Mouse (Mus musculus): ENCODE measurements around the gene Dab2.

The Dab2 gene

DNA sequence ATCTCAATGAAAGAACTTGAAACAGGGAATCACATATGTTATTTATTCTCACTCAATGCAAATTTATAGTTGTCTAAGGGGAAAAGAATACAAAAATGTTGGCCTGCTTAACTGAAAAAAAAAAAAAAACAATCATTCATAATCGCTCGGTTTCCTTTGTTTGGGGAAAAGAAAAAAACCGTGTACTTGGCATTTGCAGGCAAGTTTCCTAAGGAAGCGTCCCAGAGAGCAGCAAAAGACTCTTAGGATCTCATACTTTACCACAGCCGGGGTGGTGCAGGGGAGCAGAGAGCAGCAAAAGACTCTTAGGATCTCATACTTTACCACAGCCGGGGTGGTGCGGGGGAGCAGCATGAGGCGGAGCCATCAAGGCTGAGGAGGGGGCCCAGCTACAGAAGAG lies 161.8 kb downstream of the Dab2 start:
- DNase-seq (ENCODE audit: extremely low read depth, insufficient read length, low spot score) = no peak

DNA sequence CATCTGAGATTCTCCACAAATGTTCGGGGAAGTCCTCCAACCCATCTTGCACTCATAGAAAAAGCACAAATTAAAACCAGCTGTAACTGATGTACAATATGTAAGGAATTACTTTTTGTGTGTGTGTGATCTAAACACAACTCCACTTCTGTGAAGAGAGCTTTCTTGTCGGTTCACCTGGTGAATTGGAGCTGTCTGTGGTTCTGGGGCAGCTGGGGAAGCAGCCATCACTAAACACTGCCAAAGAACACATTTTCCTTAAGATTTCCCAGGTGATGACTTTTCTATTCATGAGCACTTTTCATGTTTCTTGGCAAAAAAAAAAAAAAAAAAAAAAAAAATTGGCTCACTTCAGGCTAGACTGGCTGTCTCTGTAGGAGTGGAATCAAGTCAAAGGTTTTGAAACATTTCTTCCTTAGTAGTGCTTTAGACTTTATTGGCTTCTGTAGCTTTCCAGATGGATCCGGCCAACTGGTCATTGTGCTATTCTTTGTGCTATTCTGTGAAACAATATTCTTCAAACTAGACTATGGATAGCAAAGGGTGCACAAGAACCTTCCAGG lies 163.9 kb downstream of the Dab2 start:
- no peak for DNase-seq (ENCODE audit: extremely low read depth, insufficient read length, low spot score)

DNA sequence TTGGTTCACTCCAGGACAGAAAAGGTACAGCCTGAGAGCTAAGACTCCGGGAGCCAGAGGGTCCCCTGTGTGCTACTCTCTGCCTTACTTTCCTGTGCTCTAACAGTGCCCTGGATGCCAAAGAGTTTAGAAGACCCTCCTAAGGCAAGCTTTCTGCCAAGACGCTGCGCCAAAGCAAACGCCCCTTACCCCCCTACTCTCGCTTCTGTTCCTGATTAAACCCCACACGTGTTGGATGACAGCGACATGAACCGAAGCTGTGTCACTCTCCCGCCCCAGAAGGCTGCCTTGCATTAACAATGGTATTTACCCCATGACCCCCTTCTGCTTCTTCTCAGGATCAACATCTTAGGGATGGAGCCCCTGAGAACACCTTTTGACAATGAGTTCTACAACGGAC lies 167.4 kb downstream of the Dab2 start:
- DNase-seq (ENCODE audit: extremely low read depth, insufficient read length, low spot score) = no peak

DNA sequence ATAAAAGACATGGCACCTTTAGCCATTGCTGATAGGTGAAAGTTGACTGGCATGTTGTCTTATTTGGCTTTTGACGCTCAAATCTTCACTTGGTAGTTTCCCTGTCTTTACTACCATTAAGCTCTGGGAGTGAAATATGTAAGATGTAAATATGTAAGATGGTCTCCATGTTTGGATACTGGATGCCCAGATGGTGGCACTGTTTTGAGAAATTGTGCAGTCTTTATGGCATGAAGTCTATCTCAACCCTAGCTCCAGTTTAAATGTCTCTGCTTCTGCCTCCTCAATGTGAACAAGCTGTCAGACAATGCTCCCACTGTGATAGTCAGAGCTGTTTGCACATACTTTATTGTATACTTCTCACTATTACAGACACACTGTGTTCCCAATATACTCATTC lies 169.3 kb downstream of the Dab2 start:
- no peak for DNase-seq (ENCODE audit: extremely low read depth, insufficient read length, low spot score)

DNA sequence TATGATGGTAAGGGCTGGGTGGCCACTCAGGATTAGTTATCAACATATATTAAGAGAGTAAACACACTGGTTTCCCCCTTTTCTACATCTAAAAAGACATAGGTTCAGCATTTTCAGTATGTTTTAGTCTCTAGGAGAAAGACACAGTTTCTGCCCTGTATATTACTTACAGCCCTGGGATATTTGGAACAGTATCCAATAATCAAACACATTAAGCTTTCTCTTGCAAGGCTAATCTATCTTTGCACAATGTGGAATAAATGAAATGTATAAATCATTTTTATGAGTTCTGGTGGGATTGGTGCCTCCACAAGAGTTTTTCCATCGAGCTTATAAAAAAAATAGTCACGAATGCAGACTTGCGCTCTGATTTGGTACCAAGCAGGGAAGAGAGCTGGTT lies 169.8 kb downstream of the Dab2 start:
- DNase-seq (ENCODE audit: extremely low read depth, insufficient read length, low spot score) = no peak

DNA sequence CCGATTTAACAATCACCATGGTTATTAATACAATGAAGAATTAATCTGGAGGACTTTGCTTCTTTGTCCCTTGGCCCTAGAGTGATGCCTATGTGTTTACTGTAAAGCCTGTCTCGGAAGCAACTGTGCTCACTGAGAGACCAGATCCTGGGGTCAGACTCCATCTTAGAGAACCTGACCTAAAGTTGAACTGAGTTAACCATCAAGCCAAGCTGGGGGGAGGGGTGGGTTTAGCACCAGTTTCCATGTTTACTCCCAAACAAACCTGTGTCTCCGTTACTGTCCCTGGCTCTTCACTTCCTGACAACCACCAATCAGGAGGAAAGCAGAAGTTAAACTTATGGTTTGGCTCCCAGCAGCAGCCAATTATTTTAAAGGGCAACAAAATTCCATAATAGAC lies 184.0 kb downstream of the Dab2 start:
- no peak for DNase-seq (ENCODE audit: extremely low read depth, insufficient read length, low spot score)
